Mouse (Mus musculus) G1E-ER4 (cell line): ENCODE results near the gene Pkd1. TPM values are rescaled to one million over a fixed set of nuclear protein-coding genes. Genes with fewer than 3 reads are reported as not detected.

Experiments
- GATA1 ChIP-seq: IDR thresholded peaks from one replicate; pipeline ENCODE4 v1.8.0; 2012; ENCODE audit warnings: low read length, inconsistent platforms
- polyA plus RNA-seq: library from polyadenylated mRNA; stranded (reverse); fragments of >175 nt; gene quantifications from 2 replicates; pipeline ENCODE4 v1.2.3, GENCODE M21; 2012

Gene Pkd1
- 4.0 and 6.5 TPM in 2 replicates for polyA plus RNA-seq

- TF ChIP-seq GATA1: no peak
Measured at GRCm38 (mm10) chr17:24549618-24550415, at the start of gene Pkd1. Gene Pkd1, plus strand, starts transcription at chr17:24549834.

DNA sequence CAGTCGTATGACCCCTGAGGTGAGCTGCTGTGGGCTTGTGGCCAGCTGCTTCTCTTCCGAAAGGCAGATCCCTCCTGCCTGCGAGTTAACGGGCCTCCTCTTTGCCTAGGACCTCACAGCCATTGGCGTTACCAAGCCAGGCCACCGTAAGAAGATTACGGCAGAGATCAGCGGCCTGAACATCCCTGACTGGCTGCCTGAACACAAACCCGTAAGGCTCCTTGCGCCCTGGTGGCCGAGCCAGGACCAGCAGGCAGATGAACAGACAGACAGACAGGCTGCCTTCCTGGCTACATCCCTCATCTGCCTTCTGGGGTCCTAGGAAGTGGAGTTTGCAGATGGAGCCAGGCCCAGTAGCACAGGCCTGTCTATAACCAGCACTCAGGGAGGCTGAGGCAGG is 47.4 kb upstream of the Pkd1 start:
- no peak for TF ChIP-seq GATA1

GRCm38 (mm10) chr17:24504085-24504484 is 45.5 kb upstream of the Pkd1 start:
- TF ChIP-seq GATA1: no peak

- TF ChIP-seq GATA1: no peak
Measured at GRCm38 (mm10) chr17:24505286-24505955, 44.2 kb upstream of the Pkd1 start.

DNA sequence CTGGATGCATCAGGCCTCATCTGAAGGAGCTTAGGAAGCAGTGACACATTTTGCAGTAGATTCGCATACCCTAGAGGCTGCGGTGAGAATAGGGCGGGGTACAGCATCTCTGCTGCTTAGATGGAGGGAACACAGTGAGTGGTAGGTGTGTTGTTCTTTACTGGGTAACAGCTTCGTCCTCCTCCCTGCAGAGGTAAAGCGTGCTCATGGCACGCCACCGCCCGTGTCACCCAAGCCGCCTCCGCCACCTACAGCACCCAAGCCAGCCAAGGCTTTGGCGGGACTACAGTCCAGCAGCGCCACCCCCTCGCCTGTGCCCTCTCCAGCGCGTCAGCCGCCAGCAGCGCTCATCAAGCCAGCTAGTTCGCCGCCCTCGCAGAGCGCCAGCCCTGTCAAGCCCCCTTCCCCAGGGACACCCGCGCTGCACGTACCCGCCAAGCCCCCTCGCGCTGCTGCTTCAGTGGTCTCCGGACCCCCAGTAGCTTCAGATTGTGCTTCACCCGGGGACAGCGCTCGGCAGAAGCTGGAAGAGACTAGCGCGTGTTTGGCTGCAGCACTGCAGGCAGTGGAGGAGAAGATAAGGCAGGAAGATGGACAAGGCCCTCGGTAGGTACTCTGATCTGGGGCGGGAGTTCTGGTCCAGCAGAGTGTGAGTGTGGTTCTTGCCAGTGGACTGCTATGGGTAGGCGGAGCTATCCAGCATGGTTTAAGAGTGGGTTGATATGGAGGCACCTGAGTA is 43.1 kb upstream of the Pkd1 start:
- TF ChIP-seq GATA1: no peak

- no peak for TF ChIP-seq GATA1
Measured at GRCm38 (mm10) chr17:24507129-24507664, 42.4 kb upstream of the Pkd1 start.

GRCm38 (mm10) chr17:24507806-24508460 is 41.7 kb upstream of the Pkd1 start:
- TF ChIP-seq GATA1: no peak

- no peak for TF ChIP-seq GATA1
Measured at GRCm38 (mm10) chr17:24513609-24514008, 36.0 kb upstream of the Pkd1 start.

- no peak for TF ChIP-seq GATA1
Measured at GRCm38 (mm10) chr17:24514270-24515257, 35.1 kb upstream of the Pkd1 start.

DNA sequence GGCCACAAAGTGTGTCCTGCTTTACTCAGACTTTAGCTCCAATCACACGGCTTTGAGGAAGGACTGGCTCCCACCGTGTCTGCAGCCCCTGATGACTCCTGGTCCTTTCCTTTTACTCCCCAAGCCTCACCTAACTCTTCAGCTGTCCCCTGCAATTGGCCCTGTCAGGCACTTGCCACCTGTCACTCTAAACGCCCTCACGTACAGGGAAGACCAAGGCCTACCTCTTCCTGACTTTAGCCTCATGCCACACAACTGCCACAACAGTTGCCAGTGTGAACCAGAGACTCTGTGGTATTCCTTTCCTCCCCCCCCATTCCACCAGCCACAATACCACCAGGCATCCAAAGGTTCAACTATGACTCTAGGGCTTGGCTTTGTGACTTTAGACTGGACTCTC is 29.2 kb upstream of the Pkd1 start:
- no peak for TF ChIP-seq GATA1

DNA sequence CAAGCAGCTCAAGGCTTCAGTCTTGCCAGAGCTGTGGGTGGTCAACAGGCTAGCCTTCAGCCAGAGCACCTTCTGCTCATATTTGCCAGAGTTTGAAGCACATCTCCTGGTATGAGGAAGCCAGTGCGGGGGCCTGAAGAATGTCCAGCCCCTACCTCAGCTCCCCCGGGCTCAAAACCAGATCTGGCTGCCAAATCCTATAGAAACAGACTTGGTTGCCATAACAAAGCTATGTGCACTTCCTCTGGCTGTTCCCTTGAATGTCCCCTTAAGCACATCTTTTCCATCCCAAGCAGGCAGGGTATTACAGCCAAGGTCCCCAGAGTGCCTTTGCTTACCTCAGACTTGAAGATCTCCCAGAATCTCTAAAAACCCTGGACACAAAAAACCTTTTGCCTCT is 24.9 kb upstream of the Pkd1 start:
- no peak for TF ChIP-seq GATA1

DNA sequence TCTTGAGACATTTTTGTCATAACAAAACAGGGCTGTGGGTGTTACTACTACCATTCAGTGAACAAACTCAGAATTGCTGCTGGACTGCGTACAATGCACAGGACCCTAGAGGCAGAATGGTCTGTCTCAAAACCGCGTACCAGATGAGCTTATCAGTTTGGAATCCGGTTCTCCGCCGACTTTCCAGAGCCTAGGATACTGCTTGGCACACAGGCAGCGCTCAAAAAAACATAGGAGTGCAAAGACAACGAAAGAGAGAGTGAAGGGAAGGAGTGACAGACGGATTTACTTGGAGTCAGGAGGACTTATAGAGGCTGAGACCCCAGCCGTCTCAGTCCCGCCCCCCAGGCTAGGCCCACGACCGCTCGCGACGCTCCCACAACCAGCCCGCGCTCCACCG is 22.3 kb upstream of the Pkd1 start:
- no peak for TF ChIP-seq GATA1

GRCm38 (mm10) chr17:24527723-24528559 is 21.7 kb upstream of the Pkd1 start, which contains the start of gene Traf7:
Gene Traf7, minus strand, starts transcription at chr17:24527938.
- TF ChIP-seq GATA1: no peak
